Mouse (Mus musculus): ENCODE measurements around the gene Atad2b. TPM values are rescaled to one million over a fixed set of nuclear protein-coding genes. Genes with fewer than 3 reads are reported as not detected.

Atad2b gene
- polyA plus RNA-seq, 1 experiment from 2014 or later = 18.5 TPM

GRCm38 (mm10) chr12:5025226-5025861 lies 108.2 kb downstream of the Atad2b start:
- Histone ChIP-seq H3K27me3 (ENCODE audit: control insufficient read depth, insufficient read depth, low read length) (no peaks in the 10 kb centered on the region), H3K9ac (no peak overlapping the region), H3K36me3 (replicated peaks; ENCODE audit: control insufficient read depth, insufficient read depth) (peaks cover 36% of the 10 kb centered on the region), H3K4me1 (replicated peaks; ENCODE audit: control insufficient read depth, insufficient read depth, low read length) (no peaks in the 10 kb centered on the region), H3K27ac (peak overlapping the region; percentile 66; the same call in 1 of the 2 replicates), H3K4me3 (replicated peaks; ENCODE audit: low read length) (no peak overlapping the region), H3K9me3 (ENCODE audit: control insufficient read depth, low read length) (no peaks in the 10 kb centered on the region), H3K4me2 (replicated peaks) (no peak overlapping the region)
- 71% methylated on average over 10 of the region's 10 CpGs for WGBS
- ATAC-seq (ENCODE audit: low FRiP score) = peak; percentile 59; the same call in 1 of the 2 replicates
- DNase-seq (ENCODE audit: low spot score) = no peak

- DNase-seq (ENCODE audit: low spot score) (no peak), ATAC-seq (ENCODE audit: low FRiP score) (no peak)
- Histone ChIP-seq H3K9me3 (ENCODE audit: control insufficient read depth, low read length) (no peaks in the 10 kb centered on the region), H3K27ac (no peak overlapping the region), H3K9ac (no peak overlapping the region), H3K36me3 (replicated peaks; ENCODE audit: control insufficient read depth, insufficient read depth) (peaks cover 51% of the 10 kb centered on the region), H3K4me3 (replicated peaks; ENCODE audit: low read length) (no peak overlapping the region), H3K4me1 (replicated peaks; ENCODE audit: control insufficient read depth, insufficient read depth, low read length) (no peaks in the 10 kb centered on the region), H3K4me2 (replicated peaks) (no peak overlapping the region), H3K27me3 (ENCODE audit: control insufficient read depth, insufficient read depth, low read length) (no peaks in the 10 kb centered on the region)
- WGBS = 88% methylated on average over 5 of the region's 5 CpGs
Measured at GRCm38 (mm10) chr12:5029035-5029434, 111.9 kb downstream of the Atad2b start.

GRCm38 (mm10) chr12:5038008-5038407 lies 120.9 kb downstream of the Atad2b start:
- H3K27me3 ChIP-seq (ENCODE audit: control insufficient read depth, insufficient read depth, low read length) = no peaks in the 10 kb centered on the region
- WGBS = 100% methylated on average over 2 of the region's 2 CpGs
- no peak overlapping the region for H3K4me3 ChIP-seq (replicated peaks; ENCODE audit: low read length)
- no peak overlapping the region for H3K4me2 ChIP-seq (replicated peaks)
- H3K9ac ChIP-seq = no peak overlapping the region
- ATAC-seq (ENCODE audit: low FRiP score) (no peak), DNase-seq (ENCODE audit: low spot score) (no peak)
- H3K36me3 ChIP-seq (replicated peaks; ENCODE audit: control insufficient read depth, insufficient read depth) = peaks cover 58% of the 10 kb centered on the region
- H3K9me3 ChIP-seq (ENCODE audit: control insufficient read depth, low read length) = no peaks in the 10 kb centered on the region
- H3K27ac ChIP-seq = no peak overlapping the region
- H3K4me1 ChIP-seq (replicated peaks; ENCODE audit: control insufficient read depth, insufficient read depth, low read length) = no peaks in the 10 kb centered on the region

- Histone ChIP-seq H3K36me3 (replicated peaks; ENCODE audit: control insufficient read depth, insufficient read depth) (peaks cover 33% of the 10 kb centered on the region), H3K4me1 (replicated peaks; ENCODE audit: control insufficient read depth, insufficient read depth, low read length) (no peaks in the 10 kb centered on the region), H3K27ac (no peak overlapping the region), H3K9ac (no peak overlapping the region), H3K27me3 (ENCODE audit: control insufficient read depth, insufficient read depth, low read length) (no peaks in the 10 kb centered on the region), H3K4me3 (replicated peaks; ENCODE audit: low read length) (no peak overlapping the region), H3K9me3 (ENCODE audit: control insufficient read depth, low read length) (no peaks in the 10 kb centered on the region), H3K4me2 (replicated peaks) (no peak overlapping the region)
- DNase-seq (ENCODE audit: low spot score) = no peak
- 89% methylated on average over 15 of the region's 15 CpGs for WGBS
- ATAC-seq (ENCODE audit: low FRiP score) = no peak
Measured at GRCm38 (mm10) chr12:5044141-5044540, 127.0 kb downstream of the Atad2b start.

GRCm38 (mm10) chr12:5048104-5048503 lies 131.0 kb downstream of the Atad2b start:
- H3K4me2 ChIP-seq (replicated peaks) = no peak overlapping the region
- H3K9ac ChIP-seq = no peak overlapping the region
- H3K36me3 ChIP-seq (replicated peaks; ENCODE audit: control insufficient read depth, insufficient read depth) = peaks cover 17% of the 10 kb centered on the region
- ATAC-seq (ENCODE audit: low FRiP score) (no peak), DNase-seq (ENCODE audit: low spot score) (no peak)
- H3K27me3 ChIP-seq (ENCODE audit: control insufficient read depth, insufficient read depth, low read length) = no peaks in the 10 kb centered on the region
- H3K4me3 ChIP-seq (replicated peaks; ENCODE audit: low read length) = no peak overlapping the region
- H3K9me3 ChIP-seq (ENCODE audit: control insufficient read depth, low read length) = peaks cover 19% of the 10 kb centered on the region; the same call in 1 of the 2 replicates
- H3K27ac ChIP-seq = no peak overlapping the region
- H3K4me1 ChIP-seq (replicated peaks; ENCODE audit: control insufficient read depth, insufficient read depth, low read length) = no peaks in the 10 kb centered on the region
- WGBS = 95% methylated on average over 4 of the region's 4 CpGs

GRCm38 (mm10) chr12:5067590-5067989 lies 150.4 kb downstream of the Atad2b start:
- WGBS = 46% methylated on average over 3 of the region's 3 CpGs
- no peak overlapping the region for H3K27ac ChIP-seq
- H3K27me3 ChIP-seq (ENCODE audit: control insufficient read depth, insufficient read depth, low read length) = no peaks in the 10 kb centered on the region
- ATAC-seq (ENCODE audit: low FRiP score) = no peak
- no peaks in the 10 kb centered on the region for H3K36me3 ChIP-seq (replicated peaks; ENCODE audit: control insufficient read depth, insufficient read depth)
- no peaks in the 10 kb centered on the region for H3K9me3 ChIP-seq (ENCODE audit: control insufficient read depth, low read length)
- no peak for DNase-seq (ENCODE audit: low spot score)
- no peak overlapping the region for H3K9ac ChIP-seq
- no peaks in the 10 kb centered on the region for H3K4me1 ChIP-seq (replicated peaks; ENCODE audit: control insufficient read depth, insufficient read depth, low read length)
- H3K4me2 ChIP-seq (replicated peaks) = no peak overlapping the region
- H3K4me3 ChIP-seq (replicated peaks; ENCODE audit: low read length) = no peak overlapping the region

GRCm38 (mm10) chr12:5070131-5070530 lies 153.0 kb downstream of the Atad2b start:
- Histone ChIP-seq H3K9ac (no peak overlapping the region), H3K4me2 (replicated peaks) (no peak overlapping the region), H3K4me3 (replicated peaks; ENCODE audit: low read length) (no peak overlapping the region), H3K27ac (no peak overlapping the region), H3K9me3 (ENCODE audit: control insufficient read depth, low read length) (no peaks in the 10 kb centered on the region), H3K27me3 (ENCODE audit: control insufficient read depth, insufficient read depth, low read length) (no peaks in the 10 kb centered on the region), H3K36me3 (replicated peaks; ENCODE audit: control insufficient read depth, insufficient read depth) (no peaks in the 10 kb centered on the region), H3K4me1 (replicated peaks; ENCODE audit: control insufficient read depth, insufficient read depth, low read length) (no peaks in the 10 kb centered on the region)
- no peak for DNase-seq (ENCODE audit: low spot score)
- no peak for ATAC-seq (ENCODE audit: low FRiP score)
- WGBS = 82% methylated on average over 3 of the region's 3 CpGs

GRCm38 (mm10) chr12:5073191-5073590 lies 156.0 kb downstream of the Atad2b start:
- no peak overlapping the region for H3K9ac ChIP-seq
- no peak for DNase-seq (ENCODE audit: low spot score)
- H3K9me3 ChIP-seq (ENCODE audit: control insufficient read depth, low read length) = no peaks in the 10 kb centered on the region
- ATAC-seq (ENCODE audit: low FRiP score) = no peak
- no peak overlapping the region for H3K27ac ChIP-seq
- no peaks in the 10 kb centered on the region for H3K36me3 ChIP-seq (replicated peaks; ENCODE audit: control insufficient read depth, insufficient read depth)
- H3K27me3 ChIP-seq (ENCODE audit: control insufficient read depth, insufficient read depth, low read length) = no peaks in the 10 kb centered on the region
- WGBS = 90% methylated on average over 12 of the region's 12 CpGs
- no peaks in the 10 kb centered on the region for H3K4me1 ChIP-seq (replicated peaks; ENCODE audit: control insufficient read depth, insufficient read depth, low read length)
- H3K4me2 ChIP-seq (replicated peaks) = no peak overlapping the region
- H3K4me3 ChIP-seq (replicated peaks; ENCODE audit: low read length) = no peak overlapping the region

GRCm38 (mm10) chr12:5081480-5081879 lies 164.3 kb downstream of the Atad2b start:
- no peaks in the 10 kb centered on the region for H3K27me3 ChIP-seq (ENCODE audit: control insufficient read depth, insufficient read depth, low read length)
- H3K27ac ChIP-seq = no peak overlapping the region
- H3K4me3 ChIP-seq (replicated peaks; ENCODE audit: low read length) = no peak overlapping the region
- no peak overlapping the region for H3K9ac ChIP-seq
- H3K36me3 ChIP-seq (replicated peaks; ENCODE audit: control insufficient read depth, insufficient read depth) = peaks cover 47% of the 10 kb centered on the region
- ATAC-seq (ENCODE audit: low FRiP score) = no peak
- no peaks in the 10 kb centered on the region for H3K9me3 ChIP-seq (ENCODE audit: control insufficient read depth, low read length)
- H3K4me1 ChIP-seq (replicated peaks; ENCODE audit: control insufficient read depth, insufficient read depth, low read length) = no peaks in the 10 kb centered on the region
- WGBS = 86% methylated on average over 4 of the region's 4 CpGs
- no peak for DNase-seq (ENCODE audit: low spot score)
- H3K4me2 ChIP-seq (replicated peaks) = no peak overlapping the region

GRCm38 (mm10) chr12:5084714-5085113 lies 167.6 kb downstream of the Atad2b start:
- Histone ChIP-seq H3K9ac (no peak overlapping the region), H3K27ac (no peak overlapping the region), H3K4me1 (replicated peaks; ENCODE audit: control insufficient read depth, insufficient read depth, low read length) (peaks cover 23% of the 10 kb centered on the region), H3K4me3 (replicated peaks; ENCODE audit: low read length) (no peak overlapping the region), H3K27me3 (ENCODE audit: control insufficient read depth, insufficient read depth, low read length) (no peaks in the 10 kb centered on the region), H3K4me2 (replicated peaks) (no peak overlapping the region), H3K36me3 (replicated peaks; ENCODE audit: control insufficient read depth, insufficient read depth) (peaks cover 47% of the 10 kb centered on the region), H3K9me3 (ENCODE audit: control insufficient read depth, low read length) (no peaks in the 10 kb centered on the region)
- no peak for DNase-seq (ENCODE audit: low spot score)
- 97% methylated on average over 5 of the region's 5 CpGs for WGBS
- ATAC-seq (ENCODE audit: low FRiP score) = no peak

Measured in hindbrain, embryonic 14.5 days (tissue).